Mouse (Mus musculus) liver, embryonic 14.5 days (tissue): ENCODE measurements around the gene Nbl1.

Experiments
- CTCF ChIP-seq: IDR thresholded peaks from 2 replicates; pipeline ENCODE4 v1.5.1; 2016; ENCODE audit warnings: antibody characterized with exemption, low read depth, control low read depth
- EP300 ChIP-seq: IDR thresholded peaks from 2 replicates; pipeline ENCODE4 v1.6.1; 2016; ENCODE audit warnings: antibody characterized with exemption, low read depth

GRCm38 (mm10) chr4:139111421-139111820 lies 18.6 kb upstream of the Nbl1 start:
- TF ChIP-seq CTCF (no peak), EP300 (no peak)
